Mouse (Mus musculus): ENCODE measurements around the gene Tbc1d10c. TPM values are rescaled to one million over a fixed set of nuclear protein-coding genes. Genes with fewer than 3 reads are reported as not detected.
A peak's percentile ranks its signal among the peaks of the same experiment; 100 is the strongest.

Tbc1d10c gene
- total RNA-seq, 2 experiments from 2014 or later: 1.6 to 2.1 TPM

DNA sequence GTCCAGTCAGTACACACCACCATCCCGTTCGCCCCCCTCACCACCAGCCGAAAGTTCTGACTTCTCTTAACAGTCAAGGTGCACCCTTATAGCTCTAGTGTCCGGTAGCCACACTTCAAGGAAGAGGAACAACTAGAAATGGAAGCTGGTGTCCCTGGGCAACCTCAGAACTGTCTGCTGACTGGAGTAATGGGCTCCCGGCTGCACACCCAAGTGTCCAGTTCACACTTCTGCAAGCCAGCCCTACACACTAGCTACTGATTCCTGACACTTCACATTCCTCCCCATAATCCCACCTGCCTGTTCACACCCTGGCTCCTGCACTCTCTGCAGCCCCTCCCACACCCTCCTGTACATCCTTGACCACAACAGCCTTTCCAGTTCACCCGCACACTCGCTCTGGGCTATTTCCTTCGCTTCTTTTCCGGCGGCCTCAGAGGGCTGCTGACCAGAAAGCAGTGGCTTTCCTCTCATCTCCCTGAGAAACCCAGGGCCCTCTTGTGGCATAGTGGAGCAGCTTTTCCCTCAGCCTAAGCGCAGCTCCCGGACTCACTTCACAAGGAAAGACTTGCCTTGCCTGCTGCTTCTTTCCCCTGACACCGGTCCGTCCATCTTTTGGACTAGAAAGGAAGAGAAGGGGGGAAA, 25.1 kb upstream of the Tbc1d10c start:
- no peak for DNase-seq (ENCODE audit: low spot score in 2 of 2)

- DNase-seq (ENCODE audit: low spot score in 2 of 2): no peak
Observed at GRCm38 (mm10) chr19:4215451-4215840, 24.4 kb upstream of the Tbc1d10c start.

DNA sequence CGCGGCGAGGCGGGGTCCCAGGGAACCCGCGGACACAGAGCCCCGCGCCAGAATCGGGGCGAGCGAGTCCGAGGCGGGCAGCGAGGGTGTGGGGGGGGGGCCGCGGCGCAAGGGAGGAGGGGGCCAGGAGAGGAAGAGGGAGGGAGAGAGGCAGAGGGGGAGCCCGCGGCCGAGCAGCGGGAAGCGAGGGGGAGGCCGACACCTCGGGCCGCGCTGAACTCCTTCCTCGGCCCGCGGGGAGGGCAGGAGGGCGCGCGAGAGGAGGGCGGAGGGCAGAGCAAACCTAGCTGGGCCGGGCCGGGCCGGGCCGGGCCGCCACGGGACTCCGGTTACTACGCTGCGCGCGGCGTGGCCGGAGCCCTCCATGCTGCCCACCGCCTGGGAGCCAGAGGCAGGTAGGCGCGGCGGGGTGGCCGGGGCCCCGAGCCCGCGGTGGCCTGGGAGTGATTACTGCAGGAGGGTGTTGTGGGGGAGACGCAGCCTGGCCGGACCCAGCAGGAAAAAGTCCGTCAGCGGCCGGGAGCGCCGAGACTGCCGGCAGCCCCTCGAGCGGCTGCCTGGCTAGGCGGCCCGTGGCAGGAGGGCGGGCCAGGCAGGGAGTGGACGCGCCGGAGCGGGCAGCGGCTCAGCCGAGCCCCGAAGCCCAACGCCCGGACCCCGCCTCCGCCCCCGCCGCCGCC, 23.8 kb upstream of the Tbc1d10c start:
- DNase-seq (ENCODE audit: low spot score in 2 of 2): no peak

- no peak for DNase-seq (ENCODE audit: low spot score in 2 of 2)
Observed at GRCm38 (mm10) chr19:4214071-4214770, 23.1 kb upstream of the Tbc1d10c start, which contains the start of the genes Clcf1 and AC109138.7. TSS of gene Clcf1 (plus strand) at chr19:4214238. TSS of gene AC109138.7 (plus strand) at chr19:4214357.

DNA sequence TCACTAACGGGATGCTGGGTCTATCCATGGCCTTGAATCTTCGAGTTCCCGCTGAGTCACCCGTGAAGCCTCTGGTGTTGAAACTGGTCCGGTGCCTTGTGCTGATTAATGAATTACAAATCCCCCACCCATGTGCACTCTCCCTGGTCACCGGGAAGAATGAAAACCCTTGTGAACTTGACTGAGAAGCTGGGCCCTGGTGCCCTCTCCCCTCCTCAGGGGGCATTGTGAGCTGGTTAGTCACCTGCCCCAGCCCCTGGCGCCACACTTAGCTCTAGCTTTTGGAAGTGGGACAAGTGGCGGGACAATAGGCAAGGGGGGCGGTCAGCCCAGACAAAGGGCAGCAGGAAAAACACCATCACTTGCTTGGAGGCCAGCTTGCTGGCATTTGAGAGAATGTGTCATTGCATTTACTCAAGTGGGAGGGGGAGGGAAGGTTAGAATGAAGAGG, 22.5 kb upstream of the Tbc1d10c start:
- no peak for DNase-seq (ENCODE audit: low spot score in 2 of 2)

- DNase-seq (ENCODE audit: low spot score in 2 of 2): no peak
Observed at GRCm38 (mm10) chr19:4211891-4212588, 21.0 kb upstream of the Tbc1d10c start.

GRCm38 (mm10) chr19:4208563-4208962, 17.5 kb upstream of the Tbc1d10c start:
- no peak for DNase-seq (ENCODE audit: low spot score in 2 of 2)

DNA sequence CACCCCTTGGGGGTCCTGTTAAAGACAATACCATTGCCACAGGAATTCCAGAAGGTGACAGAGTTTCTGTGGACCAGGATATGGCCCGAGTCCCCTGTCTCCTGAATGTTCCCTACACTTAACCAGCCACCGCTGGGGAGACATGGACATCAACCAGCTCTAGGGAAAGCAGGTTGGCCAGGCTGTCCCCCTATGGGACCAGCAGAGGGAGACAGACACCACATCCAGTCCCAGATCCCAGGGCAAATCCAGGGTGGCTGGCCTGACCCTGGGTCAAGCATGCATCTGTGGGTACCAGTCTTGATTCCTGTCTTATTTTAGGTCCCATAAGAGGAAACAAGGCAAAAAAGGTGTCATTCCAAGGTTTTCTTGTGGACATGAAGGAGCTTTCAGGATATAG, 15.9 kb upstream of the Tbc1d10c start:
- DNase-seq (ENCODE audit: low spot score in 2 of 2): peak; percentile 67 to 75

GRCm38 (mm10) chr19:4204889-4205288, 13.8 kb upstream of the Tbc1d10c start:
- DNase-seq (ENCODE audit: low spot score in 2 of 2): no peak

- no peak for DNase-seq (ENCODE audit: low spot score in 2 of 2)
Observed at GRCm38 (mm10) chr19:4203604-4204326, 12.7 kb upstream of the Tbc1d10c start.

DNA sequence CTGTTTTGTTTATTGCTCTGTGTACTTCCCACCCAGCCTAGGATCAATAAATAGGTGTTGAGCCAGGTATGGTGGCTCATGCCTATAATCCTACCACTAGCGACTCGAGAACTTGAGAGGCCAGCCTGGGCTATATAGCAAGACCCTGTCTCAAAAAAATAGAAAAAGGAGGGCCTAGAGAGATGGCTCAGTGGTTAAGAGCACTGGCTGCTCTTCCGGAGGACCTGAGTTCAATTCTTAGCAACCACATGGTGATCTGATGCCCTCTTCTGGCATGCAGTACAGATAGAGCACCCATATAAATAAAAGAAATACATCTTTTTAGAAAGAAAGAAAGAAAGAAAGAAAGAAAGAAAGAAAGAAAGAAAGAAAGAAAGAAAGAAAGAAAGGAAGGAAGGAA, 12.1 kb upstream of the Tbc1d10c start:
- no peak for DNase-seq (ENCODE audit: low spot score in 2 of 2)

DNA sequence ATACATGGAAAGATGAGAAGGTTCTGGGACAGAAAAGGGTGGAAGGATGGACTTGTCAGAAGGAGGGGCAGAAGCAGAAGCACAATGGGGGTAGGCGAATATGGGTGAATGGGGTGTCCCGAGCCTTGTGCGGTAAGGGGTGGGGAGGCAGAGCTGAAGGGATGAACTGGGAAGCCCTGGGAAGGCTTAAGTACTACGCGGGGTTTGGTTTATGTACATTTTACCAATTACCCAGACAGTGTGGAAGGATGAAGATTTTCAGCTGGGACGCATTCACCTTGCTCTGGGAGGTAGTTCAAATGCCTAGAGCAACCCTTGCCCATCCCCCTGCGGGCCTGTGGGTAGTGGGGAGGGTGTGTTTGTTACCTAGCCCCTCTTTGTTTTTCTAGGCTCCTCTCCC, 11.1 kb upstream of the Tbc1d10c start:
- no peak for DNase-seq (ENCODE audit: low spot score in 2 of 2)

DNA sequence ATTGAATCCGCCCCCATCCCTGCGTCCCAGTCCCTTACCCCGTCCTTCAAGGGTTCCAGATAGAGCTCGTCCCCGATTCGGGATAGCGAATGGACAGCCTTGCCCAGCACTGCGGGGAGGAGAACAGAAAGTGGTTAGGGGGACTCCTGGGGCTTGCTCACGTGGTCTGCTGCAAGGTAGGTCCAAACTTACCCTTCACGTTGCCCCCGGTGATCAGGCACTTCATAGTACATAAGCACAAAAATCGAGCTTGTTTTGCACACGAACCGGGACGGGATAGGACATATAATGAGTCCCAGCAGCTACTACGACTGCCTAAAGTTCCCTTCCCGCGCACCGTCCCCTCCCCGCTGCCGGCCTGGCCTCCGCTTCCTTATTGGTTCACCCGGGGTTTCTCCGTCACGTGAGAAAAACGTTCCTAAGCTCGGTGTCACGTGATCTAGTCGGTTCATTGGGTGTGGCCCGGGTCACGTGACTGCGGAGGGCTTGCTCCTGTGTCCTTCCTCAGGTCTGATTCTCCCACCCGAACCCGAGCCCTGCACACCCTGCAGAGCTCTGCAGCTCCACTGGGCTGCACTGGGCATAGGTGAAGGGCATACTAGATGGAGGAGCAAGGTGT, 10.3 kb upstream of the Tbc1d10c start, which contains the start of gene Rad9a:
Gene Rad9a (minus strand): TSS at position 372 of the 619 bp plus-strand sequence.
- peak; percentile 91 to 94 for DNase-seq (ENCODE audit: low spot score in 2 of 2)

- no peak for DNase-seq (ENCODE audit: low spot score in 2 of 2)
Observed at GRCm38 (mm10) chr19:4197180-4197579, 6.1 kb upstream of the Tbc1d10c start.

DNA sequence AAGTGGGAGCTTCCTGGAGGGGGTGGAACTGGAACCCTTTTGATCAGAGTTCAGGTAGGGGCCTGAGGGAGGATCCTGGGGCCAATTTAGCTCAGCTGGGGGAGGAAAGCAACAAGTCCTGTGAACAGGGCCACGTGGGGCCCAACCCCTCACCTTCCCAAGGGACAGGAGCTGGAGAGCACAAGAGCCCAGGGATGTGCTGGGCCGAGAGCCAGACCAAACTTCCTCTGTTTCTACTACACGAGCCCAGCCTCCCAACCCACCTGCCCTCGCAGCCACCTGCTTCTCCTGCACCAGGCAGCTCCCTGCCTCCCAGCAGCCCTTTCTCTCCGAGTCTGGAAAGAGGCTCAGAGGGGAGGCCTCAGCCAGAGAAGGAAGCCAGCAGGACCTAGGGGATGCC, 5.5 kb upstream of the Tbc1d10c start:
- peak in 1 of 2 experiments; percentile 31 for DNase-seq (ENCODE audit: low spot score in 2 of 2)

DNA sequence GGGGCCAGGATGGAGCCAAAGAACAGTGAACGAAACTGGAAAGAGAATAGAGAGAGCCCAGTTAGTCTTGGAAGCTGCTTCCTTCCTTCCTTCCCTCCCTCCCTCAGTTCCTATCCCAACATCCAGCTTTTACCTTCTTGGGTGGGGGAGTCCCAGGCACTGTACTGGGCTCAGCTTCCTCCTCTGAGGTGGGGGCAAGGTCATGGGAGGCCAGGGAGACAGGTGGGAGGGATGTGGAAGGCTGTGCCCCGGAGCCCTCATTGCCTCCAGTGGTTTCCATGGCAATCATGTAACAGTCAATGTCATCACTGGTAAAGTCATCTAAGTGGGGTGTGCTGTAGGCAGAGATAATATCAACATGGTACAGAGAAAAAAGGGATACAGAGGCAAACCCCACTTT, 5.0 kb upstream of the Tbc1d10c start:
- DNase-seq (ENCODE audit: low spot score in 2 of 2): no peak

DNA sequence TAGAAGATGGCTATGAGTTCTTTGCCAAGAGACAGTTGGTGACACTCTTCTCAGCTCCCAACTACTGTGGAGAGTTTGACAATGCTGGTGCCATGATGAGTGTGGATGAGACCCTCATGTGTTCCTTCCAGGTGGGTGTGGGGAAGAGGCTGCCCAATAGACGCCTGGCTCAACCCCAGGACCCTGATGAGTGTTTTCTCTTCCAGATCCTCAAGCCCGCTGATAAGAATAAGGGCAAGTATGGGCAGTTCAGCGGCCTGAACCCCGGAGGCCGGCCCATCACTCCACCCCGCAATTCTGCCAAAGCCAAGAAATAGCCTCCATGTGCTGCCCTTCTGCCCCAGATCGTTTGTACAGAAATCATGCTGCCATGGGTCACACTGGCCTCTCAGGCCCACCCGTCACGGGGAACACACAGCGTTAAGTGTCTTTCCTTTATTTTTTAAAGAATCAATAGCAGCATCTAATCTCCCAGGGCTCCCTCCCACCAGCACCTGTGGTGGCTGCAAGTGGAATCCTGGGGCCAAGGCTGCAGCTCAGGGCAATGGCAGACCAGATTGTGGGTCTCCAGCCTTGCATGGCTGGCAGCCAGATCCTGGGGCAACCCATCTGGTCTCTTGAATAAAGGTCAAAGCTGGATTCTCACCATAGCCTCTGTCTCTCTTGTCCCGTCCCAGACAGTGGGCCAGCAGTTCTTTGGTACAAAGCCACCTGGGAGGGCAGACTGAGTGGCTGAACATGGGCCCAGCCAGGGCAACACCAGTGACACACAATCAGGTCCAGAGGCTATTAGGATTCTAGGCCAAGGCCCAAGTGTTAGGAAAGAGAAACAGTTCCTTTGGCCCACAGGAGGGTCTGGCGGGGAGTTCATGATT, 3.9 kb upstream of the Tbc1d10c start:
- DNase-seq (ENCODE audit: low spot score in 2 of 2): peak in 1 of 2 experiments; percentile 48

DNA sequence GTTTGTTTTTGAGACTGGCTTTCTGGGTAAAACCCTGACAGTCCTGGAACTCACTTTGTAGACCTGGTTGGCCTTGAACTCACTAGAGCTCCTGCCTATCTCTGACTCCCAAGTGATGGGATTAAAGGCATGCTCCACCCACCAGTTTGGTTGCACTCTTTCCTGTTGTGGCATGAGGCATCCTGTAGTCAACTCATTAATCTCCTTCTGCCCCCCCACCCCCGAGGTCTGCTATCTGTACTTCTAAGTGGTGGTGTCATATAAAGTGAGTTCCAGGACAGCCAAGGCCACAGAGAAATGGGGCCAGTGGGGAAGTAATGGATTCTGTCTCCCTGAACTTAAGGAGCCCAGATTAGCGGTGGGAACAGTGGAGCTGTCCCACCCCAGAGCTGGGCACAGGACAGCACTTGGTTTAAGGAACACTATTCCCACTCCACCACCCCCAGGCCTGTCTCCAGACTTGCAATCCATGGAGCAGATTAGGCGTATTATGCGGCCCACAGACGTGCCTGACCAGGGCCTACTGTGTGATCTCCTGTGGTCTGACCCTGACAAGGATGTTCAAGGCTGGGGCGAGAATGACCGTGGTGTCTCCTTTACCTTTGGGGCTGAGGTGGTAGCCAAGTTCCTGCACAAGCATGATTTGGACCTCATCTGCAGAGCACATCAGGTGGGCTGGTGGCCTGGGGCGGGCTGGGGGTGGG, 3.1 kb upstream of the Tbc1d10c start:
- peak in 1 of 2 experiments; percentile 18 for DNase-seq (ENCODE audit: low spot score in 2 of 2)

DNA sequence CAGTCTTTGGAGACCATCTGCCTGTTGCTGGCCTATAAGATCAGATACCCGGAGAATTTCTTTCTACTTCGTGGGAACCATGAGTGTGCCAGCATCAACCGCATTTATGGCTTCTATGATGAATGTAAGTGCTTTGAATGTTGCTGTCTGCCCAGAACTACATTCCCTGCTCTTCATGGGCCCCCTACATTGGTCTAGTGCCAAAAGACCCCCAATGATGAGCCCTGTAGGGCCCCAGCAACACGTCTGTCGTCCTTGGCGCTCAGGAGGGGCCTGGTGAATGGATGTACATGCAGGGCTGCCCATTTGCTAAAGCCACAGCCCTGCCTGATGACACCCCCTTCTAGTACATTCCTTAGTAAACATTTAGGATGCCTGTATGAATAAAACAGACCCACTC, 2.0 kb upstream of the Tbc1d10c start:
- no peak for DNase-seq (ENCODE audit: low spot score in 2 of 2)
